Mouse (Mus musculus) olfactory bulb, adult 2 months (tissue): ENCODE results near the gene Hcrt. TPM values are rescaled to one million over a fixed set of nuclear protein-coding genes. Genes with fewer than 3 reads are reported as not detected.

Experiments used
- H3K27ac ChIP-seq: fragments of 200-500 bp; 2 replicates; pipeline ENCODE4 v1.5.1; 2012; ENCODE audit warnings: low read depth, low read length; ENCODE audit not compliant: insufficient read depth
- H3K4me1 ChIP-seq: fragments of 200-500 bp; 2 replicates; pipeline ENCODE4 v1.6.1; 2012; ENCODE audit warnings: low read length; ENCODE audit not compliant: control insufficient read depth, insufficient read depth
- H3K4me3 ChIP-seq: fragments of 200-500 bp; 2 replicates; pipeline ENCODE4 v1.5.1; 2012; ENCODE audit warnings: mild to moderate bottlenecking, low read depth, low read length, moderate library complexity; ENCODE audit not compliant: insufficient read depth
- CTCF ChIP-seq: fragments of 200-500 bp; IDR thresholded peaks from 2 replicates; pipeline ENCODE4 v1.5.1; 2012; ENCODE audit warnings: low read depth, mild to moderate bottlenecking, low read length, moderate library complexity; ENCODE audit not compliant: insufficient read depth
- POLR2A ChIP-seq: fragments of 200-500 bp; IDR thresholded peaks from 2 replicates; pipeline ENCODE4 v1.6.1; 2012; ENCODE audit warnings: mild to moderate bottlenecking, low read depth, low read length, moderate library complexity; ENCODE audit not compliant: insufficient read depth
- WGBS: fragments of 180-500 bp; shearing (Covaris S2); methylation state at CpG from one replicate; pipeline ENCODE4 v1.1.7; 2018; 5-methylcytosine and 5-hydroxymethylcytosine counted together
- polyA plus RNA-seq: library from polyadenylated mRNA; stranded (reverse); fragments of >200 nt; gene quantifications from 2 replicates; pipeline ENCODE4 v1.2.4, GENCODE M21; 2012; ENCODE audit warnings: low replicate concordance; ENCODE audit not compliant: missing spikeins, insufficient read depth, insufficient read length

Gene Hcrt
- polyA plus RNA-seq, 1 experiment: not detected

GRCm38 (mm10) chr11:100729976-100730375, 32.8 kb downstream of the Hcrt start:
- TF ChIP-seq CTCF (no peak), POLR2A (no peak)
- Histone ChIP-seq H3K4me1 (peaks cover 6% of the 10 kb centered on the region), H3K27ac (no peak overlapping the region), H3K4me3 (no peak overlapping the region)
- WGBS: 92% methylated on average over 4 of the region's 4 CpGs

- no peak overlapping the region for H3K4me3 ChIP-seq
These were observed 34.1 kb downstream of the Hcrt start for GRCm38 (mm10) chr11:100728601-100729000.

GRCm38 (mm10) chr11:100727201-100727600, 35.5 kb downstream of the Hcrt start:
- 92% methylated on average over 3 of the region's 3 CpGs for WGBS
- no peak overlapping the region for H3K4me3 ChIP-seq
- peaks cover 10% of the 10 kb centered on the region for H3K4me1 ChIP-seq
- no peak for TF ChIP-seq POLR2A
- TF ChIP-seq CTCF: no peak
- H3K27ac ChIP-seq: no peak overlapping the region

More at GRCm38 (mm10) chr11:100728601-100729000, 34.1 kb downstream of the Hcrt start:
- Histone ChIP-seq H3K27ac (no peak overlapping the region), H3K4me1 (peaks cover 6% of the 10 kb centered on the region)
- WGBS: 77% methylated on average over 6 of the region's 6 CpGs
- TF ChIP-seq CTCF: no peak
- TF ChIP-seq POLR2A: no peak

- H3K4me3 ChIP-seq: no peak overlapping the region
- H3K4me1 ChIP-seq: peaks cover 23% of the 10 kb centered on the region
- WGBS: 63% methylated on average over 5 of the region's 5 CpGs
- TF ChIP-seq CTCF: no peak
- TF ChIP-seq POLR2A: no peak
- peak overlapping the region; percentile 7; the same call in 1 of the 2 replicates for H3K27ac ChIP-seq
These were observed 37.7 kb downstream of the Hcrt start for GRCm38 (mm10) chr11:100724919-100725512.

GRCm38 (mm10) chr11:100722493-100723028, 40.2 kb downstream of the Hcrt start:
- no peak overlapping the region for H3K4me3 ChIP-seq
- WGBS: 52% methylated on average over 2 of the region's 2 CpGs
- peaks cover 39% of the 10 kb centered on the region for H3K4me1 ChIP-seq
- peak overlapping the region; percentile 8; the same call in 1 of the 2 replicates for H3K27ac ChIP-seq
- TF ChIP-seq POLR2A: no peak
- no peak for TF ChIP-seq CTCF

GRCm38 (mm10) chr11:100721776-100722492, 40.8 kb downstream of the Hcrt start:
- H3K4me1 ChIP-seq: peaks cover 39% of the 10 kb centered on the region
- 56% methylated on average over 8 of the region's 8 CpGs for WGBS
- H3K27ac ChIP-seq: peak overlapping the region; percentile 22; the same call in 1 of the 2 replicates
- TF ChIP-seq CTCF (no peak), POLR2A (no peak)
- H3K4me3 ChIP-seq: no peak overlapping the region

- no peak for TF ChIP-seq POLR2A
- TF ChIP-seq CTCF: no peak
- Histone ChIP-seq H3K4me1 (peaks cover 39% of the 10 kb centered on the region), H3K27ac (peak overlapping the region; percentile 22), H3K4me3 (no peak overlapping the region)
- WGBS: 16% methylated on average over 4 of the region's 4 CpGs
These were observed 41.5 kb downstream of the Hcrt start for GRCm38 (mm10) chr11:100721254-100721653.

GRCm38 (mm10) chr11:100720345-100720744, 42.4 kb downstream of the Hcrt start:
- TF ChIP-seq POLR2A (no peak), CTCF (no peak)
- 30% methylated on average over 5 of the region's 5 CpGs for WGBS
- peaks cover 40% of the 10 kb centered on the region for H3K4me1 ChIP-seq
- peak overlapping the region; percentile 22 for H3K27ac ChIP-seq
- no peak overlapping the region for H3K4me3 ChIP-seq

GRCm38 (mm10) chr11:100719893-100720292, 42.8 kb downstream of the Hcrt start:
- no peak overlapping the region for H3K4me3 ChIP-seq
- TF ChIP-seq CTCF: no peak
- no peak for TF ChIP-seq POLR2A
- H3K4me1 ChIP-seq: peaks cover 42% of the 10 kb centered on the region
- peak overlapping the region; percentile 22 for H3K27ac ChIP-seq
- 76% methylated on average over 11 of the region's 11 CpGs for WGBS
